Mouse (Mus musculus): ENCODE measurements at regions not wholly inside any gene's neighbourhood (a gene's known extent, or its start where the extent isn't known, plus 50 kb on each side); places are given as distances from the start of the nearest gene placed in this dataset.

- ATAC-seq (ENCODE audit: low FRiP score) (peak; percentile 46), DNase-seq (ENCODE audit: low spot score) (no peak)
- H3K27ac ChIP-seq = peak overlapping the region; percentile 75
- peaks cover 24% of the 10 kb centered on the region for H3K4me1 ChIP-seq (replicated peaks; ENCODE audit: control insufficient read depth, insufficient read depth, low read length)
- H3K36me3 ChIP-seq (replicated peaks; ENCODE audit: control insufficient read depth, insufficient read depth) = no peaks in the 10 kb centered on the region
- peak overlapping the region; percentile 58 for H3K9ac ChIP-seq
- H3K9me3 ChIP-seq (ENCODE audit: control insufficient read depth, low read length) = no peaks in the 10 kb centered on the region
- 8% methylated on average over 15 of the region's 15 CpGs for WGBS
- H3K4me2 ChIP-seq (replicated peaks) = peak overlapping the region; percentile 72
- H3K4me3 ChIP-seq (replicated peaks; ENCODE audit: low read length) = peak overlapping the region; percentile 32
- peaks cover 56% of the 10 kb centered on the region for H3K27me3 ChIP-seq (ENCODE audit: control insufficient read depth, insufficient read depth, low read length)
Observed at GRCm38 (mm10) chr15:103086672-103087069, 67.9 kb downstream of the Hoxc4 start.
